Mouse (Mus musculus): ENCODE measurements around the gene Mis18a. TPM values are rescaled to one million over a fixed set of nuclear protein-coding genes. Genes with fewer than 3 reads are reported as not detected.

The Mis18a gene
- total and polyA plus RNA-seq, 3 experiments: 26.3 to 114 (median 61.8) TPM

DNA sequence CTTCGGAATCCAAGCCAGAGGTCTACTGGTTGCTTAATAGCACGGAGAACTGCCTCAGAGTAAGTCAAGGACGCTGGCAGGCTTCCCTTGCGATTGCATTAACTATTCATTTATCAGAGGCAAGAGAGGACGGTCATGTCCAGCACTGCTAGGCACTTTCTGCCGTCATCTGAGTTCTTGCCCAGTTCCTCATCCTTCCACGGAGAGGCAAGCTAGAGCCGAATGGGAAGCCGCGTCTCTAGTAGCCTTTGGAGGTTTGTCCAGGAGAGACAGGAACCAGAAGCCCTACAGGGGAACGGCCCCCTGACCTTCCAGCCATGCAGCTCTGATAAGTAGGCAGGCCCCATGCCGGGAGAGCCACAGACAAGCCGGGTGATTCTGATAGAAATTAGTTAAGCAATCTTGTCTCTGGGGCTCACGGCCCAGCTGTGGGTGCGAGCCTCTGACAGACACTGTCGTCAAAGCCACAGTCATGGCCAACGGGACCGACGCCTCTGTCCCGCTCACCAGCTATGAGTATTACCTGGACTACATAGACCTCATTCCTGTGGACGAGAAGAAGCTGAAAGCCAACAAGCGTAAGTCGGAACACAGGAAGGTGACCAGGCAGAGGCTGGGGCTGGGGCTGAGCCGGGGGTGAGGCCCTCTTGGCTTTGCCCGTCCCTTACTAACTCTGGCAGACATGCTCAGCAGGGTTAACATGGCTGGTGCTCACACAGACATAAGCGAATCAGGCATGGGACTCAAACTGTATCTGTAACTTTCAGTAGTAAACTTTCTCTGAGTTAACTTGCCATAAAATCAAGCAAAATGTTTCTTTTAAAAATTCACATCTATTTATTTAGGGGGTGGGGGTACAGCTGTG, 11.1 kb upstream of the Mis18a start, which contains the start of gene Mrap:
Gene Mrap, plus strand, starts transcription at position 116 of the 865 bp plus-strand sequence.
- ATAC-seq (ENCODE audit: extremely low read depth, insufficient number of reproducible peaks, low FRiP score, poor library complexity, severe bottlenecking): no peak
- Histone ChIP-seq H3K4me1 (ENCODE audit: insufficient read depth, low read depth, low read length) (no peaks in the 10 kb centered on the region), H3K4me3 (ENCODE audit: low read depth, low read length) (no peak within 1 kb of the TSS)

DNA sequence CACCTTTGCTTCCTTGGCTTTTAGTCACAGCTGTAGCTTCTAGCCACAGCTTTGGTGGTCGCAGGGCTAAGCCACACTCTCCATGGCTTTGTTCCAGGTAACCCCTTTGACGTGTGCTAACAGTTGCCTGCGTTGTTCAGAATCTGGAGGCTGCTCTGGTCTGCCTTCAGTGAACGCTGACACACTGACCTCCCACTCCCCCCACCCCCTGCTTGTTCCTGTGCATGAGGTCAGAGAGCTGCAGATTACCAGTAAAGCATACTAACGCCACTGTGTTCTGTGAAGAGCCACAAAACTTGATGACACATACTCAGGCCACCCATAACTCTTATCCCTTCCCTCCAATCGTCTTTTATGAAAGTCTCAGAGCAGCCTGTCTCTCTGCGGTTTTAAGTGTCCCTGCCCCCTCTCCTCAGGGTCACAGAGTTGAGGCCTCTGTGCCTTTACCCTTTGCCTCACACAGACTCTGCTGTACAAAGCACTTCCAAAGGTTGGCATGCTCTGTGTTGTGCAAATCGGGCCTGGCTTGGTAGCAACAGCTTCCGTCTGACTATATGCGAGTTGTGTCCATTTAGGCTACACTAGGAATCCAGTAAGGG, 9.6 kb upstream of the Mis18a start:
- no peaks in the 10 kb centered on the region for H3K36me3 ChIP-seq (replicated peaks)
- no peak for TF ChIP-seq GATA1 (IDR thresholded peaks at IDR 0.05; ENCODE audit: borderline replicate concordance, low read length)
- TF ChIP-seq POLR2AphosphoS5 (IDR thresholded peaks at IDR 0.05; ENCODE audit: insufficient replicate concordance, low read depth, low read length): no peak
- TF ChIP-seq GATA2 (IDR thresholded peaks at IDR 0.05; ENCODE audit: borderline replicate concordance, low read depth, low read length): no peak
- no peak for TF ChIP-seq TAL1 (conservative IDR thresholded peaks at IDR 0.05; ENCODE audit: low read depth, low read length)
- TF ChIP-seq CTCF (IDR thresholded peaks at IDR 0.05; ENCODE audit: low read depth, low read length): no peak
- H3K4me1 ChIP-seq (ENCODE audit: insufficient read depth, low read depth, low read length): no peaks in the 10 kb centered on the region
- no peak overlapping the region for H3K4me3 ChIP-seq (ENCODE audit: low read depth, low read length)
- DNase-seq (ENCODE audit: low spot score) (no peak), ATAC-seq (ENCODE audit: extremely low read depth, insufficient number of reproducible peaks, low FRiP score, poor library complexity, severe bottlenecking) (no peak)
- H3K27me3 ChIP-seq (ENCODE audit: insufficient read depth, low read length): peaks cover 7% of the 10 kb centered on the region
- H3K9me3 ChIP-seq (replicated peaks): no peaks in the 10 kb centered on the region

More for the DNA sequence above, 11.1 kb upstream of the Mis18a start, which contains the start of gene Mrap:
- Histone ChIP-seq H3K9me3 (replicated peaks) (no peaks in the 10 kb centered on the region), H3K36me3 (replicated peaks) (no peaks in the 10 kb centered on the region), H3K27me3 (ENCODE audit: insufficient read depth, low read length) (peaks cover 15% of the 10 kb centered on the region)
- no peak for DNase-seq (ENCODE audit: low spot score)
- TF ChIP-seq POLR2AphosphoS5 (IDR thresholded peaks at IDR 0.05; ENCODE audit: insufficient replicate concordance, low read depth, low read length) (no peak), GATA1 (IDR thresholded peaks at IDR 0.05; ENCODE audit: borderline replicate concordance, low read length) (no peak), TAL1 (conservative IDR thresholded peaks at IDR 0.05; ENCODE audit: low read depth, low read length) (no peak), GATA2 (IDR thresholded peaks at IDR 0.05; ENCODE audit: borderline replicate concordance, low read depth, low read length) (no peak), CTCF (IDR thresholded peaks at IDR 0.05; ENCODE audit: low read depth, low read length) (no peak)

DNA sequence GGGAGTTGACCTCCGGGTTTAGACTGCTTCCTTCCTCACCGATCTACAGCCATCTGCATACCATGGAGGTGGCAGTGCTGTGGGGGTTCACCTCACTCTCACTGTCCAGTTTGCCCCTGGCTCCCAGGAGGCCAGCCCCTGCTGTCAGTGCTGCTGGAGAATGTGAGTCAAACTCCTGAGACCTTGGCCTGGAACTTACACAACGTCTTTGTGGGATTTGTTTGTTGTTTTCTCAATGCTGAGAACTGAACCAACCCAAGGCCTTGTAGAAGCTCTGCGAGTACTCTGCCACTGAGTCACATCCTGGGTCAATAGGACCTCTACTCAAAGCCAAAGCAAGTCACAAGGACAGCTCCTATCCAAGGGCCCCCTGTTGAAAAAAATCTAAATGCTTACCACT, 8.4 kb upstream of the Mis18a start:
- Histone ChIP-seq H3K9me3 (replicated peaks) (peaks cover 4% of the 10 kb centered on the region; the same call in 1 of the 2 replicates), H3K36me3 (replicated peaks) (no peaks in the 10 kb centered on the region), H3K4me1 (ENCODE audit: insufficient read depth, low read depth, low read length) (no peaks in the 10 kb centered on the region), H3K4me3 (ENCODE audit: low read depth, low read length) (no peak overlapping the region), H3K27me3 (ENCODE audit: insufficient read depth, low read length) (peaks cover 7% of the 10 kb centered on the region)
- TF ChIP-seq POLR2AphosphoS5 (IDR thresholded peaks at IDR 0.05; ENCODE audit: insufficient replicate concordance, low read depth, low read length) (no peak), CTCF (IDR thresholded peaks at IDR 0.05; ENCODE audit: low read depth, low read length) (no peak), GATA2 (IDR thresholded peaks at IDR 0.05; ENCODE audit: borderline replicate concordance, low read depth, low read length) (no peak), TAL1 (conservative IDR thresholded peaks at IDR 0.05; ENCODE audit: low read depth, low read length) (no peak), GATA1 (IDR thresholded peaks at IDR 0.05; ENCODE audit: borderline replicate concordance, low read length) (no peak)
- no peak for ATAC-seq (ENCODE audit: extremely low read depth, insufficient number of reproducible peaks, low FRiP score, poor library complexity, severe bottlenecking)
- no peak for DNase-seq (ENCODE audit: low spot score)

DNA sequence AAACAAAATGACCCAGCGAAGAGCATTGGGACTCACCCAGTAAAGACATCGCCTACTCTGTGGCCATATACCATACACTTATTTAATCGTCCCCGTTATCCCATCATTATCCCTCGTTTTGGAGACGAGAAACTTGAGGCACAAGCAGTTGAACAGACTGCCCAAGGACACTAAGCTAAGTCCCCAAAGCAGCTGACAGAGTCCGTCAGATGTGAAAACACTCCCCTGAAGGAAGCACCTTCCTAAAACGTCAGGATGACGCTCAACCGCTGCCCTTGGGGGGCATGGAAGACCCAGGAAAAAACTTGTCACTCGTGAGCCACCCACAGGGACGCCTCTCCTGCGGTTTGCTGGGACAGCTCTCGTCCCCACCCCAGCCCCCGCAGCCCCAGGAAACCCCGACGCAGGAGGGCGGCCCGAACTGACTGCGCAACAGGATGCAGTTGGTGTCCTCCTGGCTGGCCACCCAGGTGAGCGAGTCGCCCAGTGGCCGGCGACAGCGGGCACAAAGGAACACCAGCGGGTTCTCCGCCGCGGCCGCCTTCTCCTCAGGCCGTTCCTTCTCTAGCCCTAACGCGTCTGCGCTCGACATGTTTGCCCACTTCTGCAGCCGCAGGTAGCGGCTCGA, 490 bp downstream of the Mis18a start:
- DNase-seq (ENCODE audit: low spot score): peak; percentile 65
- peak; percentile 31 for ATAC-seq (ENCODE audit: extremely low read depth, insufficient number of reproducible peaks, low FRiP score, poor library complexity, severe bottlenecking)
- no peaks in the 10 kb centered on the region; the same call in 1 of the 2 replicates for H3K27me3 ChIP-seq (ENCODE audit: insufficient read depth, low read length)

DNA sequence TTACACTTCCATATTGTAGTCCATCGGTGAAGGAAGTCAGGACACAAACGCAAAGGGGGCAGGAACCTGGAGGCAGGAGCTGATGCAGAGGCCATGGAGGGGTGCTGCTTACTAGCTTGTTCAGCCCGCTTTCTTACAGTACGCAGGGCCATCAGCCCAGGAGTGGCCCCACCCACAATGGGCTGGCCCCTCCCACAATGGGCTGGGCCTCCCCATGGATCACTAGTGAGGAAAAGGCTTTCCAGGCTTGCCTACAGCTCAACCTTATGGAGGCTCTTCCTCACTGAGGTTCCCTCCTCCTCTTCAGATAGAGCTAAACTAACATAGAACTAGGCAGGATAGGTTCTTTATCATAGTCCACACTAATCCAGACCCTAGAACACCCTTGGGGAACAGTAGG, 3.2 kb downstream of the Mis18a start:
- Histone ChIP-seq H3K9me3 (replicated peaks) (no peaks in the 10 kb centered on the region), H3K4me3 (ENCODE audit: low read depth, low read length) (no peak overlapping the region; the same call in 1 of the 2 replicates), H3K36me3 (replicated peaks) (peaks cover 60% of the 10 kb centered on the region), H3K4me1 (ENCODE audit: insufficient read depth, low read depth, low read length) (peaks cover 37% of the 10 kb centered on the region), H3K27me3 (ENCODE audit: insufficient read depth, low read length) (no peaks in the 10 kb centered on the region; the same call in 1 of the 2 replicates)
- DNase-seq (ENCODE audit: low spot score) (no peak), ATAC-seq (ENCODE audit: extremely low read depth, insufficient number of reproducible peaks, low FRiP score, poor library complexity, severe bottlenecking) (no peak)
- TF ChIP-seq GATA1 (IDR thresholded peaks at IDR 0.05; ENCODE audit: borderline replicate concordance, low read length): no peak
- no peak for TF ChIP-seq GATA2 (IDR thresholded peaks at IDR 0.05; ENCODE audit: borderline replicate concordance, low read depth, low read length)
- no peak for TF ChIP-seq CTCF (IDR thresholded peaks at IDR 0.05; ENCODE audit: low read depth, low read length)
- no peak for TF ChIP-seq TAL1 (conservative IDR thresholded peaks at IDR 0.05; ENCODE audit: low read depth, low read length)
- no peak for TF ChIP-seq POLR2AphosphoS5 (IDR thresholded peaks at IDR 0.05; ENCODE audit: insufficient replicate concordance, low read depth, low read length)

More for the DNA sequence above, 490 bp downstream of the Mis18a start:
- Histone ChIP-seq H3K4me3 (ENCODE audit: low read depth, low read length) (peak overlapping the region; percentile 96), H3K4me1 (ENCODE audit: insufficient read depth, low read depth, low read length) (peaks cover 37% of the 10 kb centered on the region), H3K36me3 (replicated peaks) (peaks cover 38% of the 10 kb centered on the region), H3K9me3 (replicated peaks) (peaks cover 4% of the 10 kb centered on the region; the same call in 1 of the 2 replicates)
- TF ChIP-seq GATA1 (IDR thresholded peaks at IDR 0.05; ENCODE audit: borderline replicate concordance, low read length): no peak
- TF ChIP-seq TAL1 (conservative IDR thresholded peaks at IDR 0.05; ENCODE audit: low read depth, low read length): no peak
- no peak for TF ChIP-seq GATA2 (IDR thresholded peaks at IDR 0.05; ENCODE audit: borderline replicate concordance, low read depth, low read length)
- no peak for TF ChIP-seq CTCF (IDR thresholded peaks at IDR 0.05; ENCODE audit: low read depth, low read length)
- no peak for TF ChIP-seq POLR2AphosphoS5 (IDR thresholded peaks at IDR 0.05; ENCODE audit: insufficient replicate concordance, low read depth, low read length)
